Mouse (Mus musculus) megakaryocyte, embryonic 14.5 days (primary cell): ENCODE results near the gene Usp21.

Experiments used
- FLI1 ChIP-seq: IDR thresholded peaks from 2 replicates; pipeline ENCODE4 v1.6.1; 2012; ENCODE audit warnings: low read length, inconsistent platforms, mixed read lengths
- GATA1 ChIP-seq: IDR thresholded peaks from 3 replicates; pipeline ENCODE4 v1.6.1; 2012; ENCODE audit warnings: mixed read lengths, low read length, inconsistent platforms, borderline replicate concordance

DNA sequence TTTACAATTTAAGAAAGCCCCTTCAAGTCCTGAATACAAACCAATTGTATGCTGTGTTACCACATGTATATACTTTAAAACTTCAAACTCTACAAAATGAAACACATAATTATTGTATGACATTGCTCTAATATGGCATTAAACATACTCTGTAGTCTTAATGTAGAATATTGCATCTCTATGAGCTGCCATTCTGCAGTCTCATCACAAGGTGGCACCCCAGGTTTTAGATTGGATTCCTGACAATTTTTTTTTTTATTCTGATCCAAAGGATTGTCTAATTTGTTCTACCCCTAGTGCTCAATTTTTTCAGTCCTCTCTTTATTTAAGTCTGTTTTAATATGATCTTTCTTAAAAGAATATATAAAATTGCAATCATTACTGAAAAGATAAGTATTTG is 33.6 kb upstream of the Usp21 start:
- TF ChIP-seq GATA1 (no peak), FLI1 (no peak)
